Mouse (Mus musculus): ENCODE data around the gene Snx12.

GRCm38 (mm10) chrX:101063503-101063902 is 158.9 kb downstream of the Snx12 start:
- no peak for TF ChIP-seq CTCF (conservative IDR thresholded peaks at IDR 0.05; ENCODE audit: insufficient read depth, insufficient read length, low read depth, low read length)
- no peak for TF ChIP-seq POLR2A (IDR thresholded peaks at IDR 0.05; ENCODE audit: low read depth, low read length)

Data from kidney, adult 2 months (tissue).